Mouse (Mus musculus) frontal cortex, postnatal 36 days (tissue): Measurements from ENCODE around the gene Clec18a.
"Not testable (repeated sequence)": the region's sequence is repeated elsewhere in the genome, so short reads cannot be mapped to it uniquely, and the experiment has no call there.

ENCODE experiments used
- DNase-seq, 2 experiments: peaks; one replicate each; pipeline ENCODE4 v3.0.0; 2022; ENCODE audit warnings: low spot score in 2 of 2

Clec18a gene

DNA sequence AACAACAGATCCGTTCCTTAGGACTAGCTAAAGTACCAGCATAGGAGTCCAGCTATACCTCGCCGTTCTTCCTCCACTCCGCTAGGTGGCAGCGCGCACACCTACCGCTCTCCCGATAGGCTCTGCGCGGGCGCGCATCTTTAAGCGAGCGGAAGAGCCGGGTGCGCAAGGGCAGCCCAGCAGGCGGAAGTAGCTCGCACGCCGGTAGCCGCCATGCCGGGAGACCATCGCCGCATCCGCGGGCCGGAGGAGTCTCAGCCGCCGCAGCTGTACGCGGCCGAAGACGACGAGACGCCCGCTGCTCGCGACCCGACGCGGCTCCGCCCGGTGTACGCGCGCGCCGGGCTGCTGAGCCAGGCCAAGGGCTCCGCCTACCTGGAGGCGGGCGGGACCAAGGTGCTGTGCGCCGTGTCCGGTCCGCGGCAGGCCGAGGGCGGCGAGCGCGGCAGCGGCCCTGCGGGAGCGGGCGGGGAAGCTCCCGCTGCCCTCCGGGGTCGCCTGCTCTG lies 36.0 kb downstream of the Clec18a start, which contains the start of gene Exosc6:
Gene Exosc6 (plus strand): TSS at position 182 of the 506 bp plus-strand sequence.
- peak; percentile 90 to 94 for DNase-seq

DNA sequence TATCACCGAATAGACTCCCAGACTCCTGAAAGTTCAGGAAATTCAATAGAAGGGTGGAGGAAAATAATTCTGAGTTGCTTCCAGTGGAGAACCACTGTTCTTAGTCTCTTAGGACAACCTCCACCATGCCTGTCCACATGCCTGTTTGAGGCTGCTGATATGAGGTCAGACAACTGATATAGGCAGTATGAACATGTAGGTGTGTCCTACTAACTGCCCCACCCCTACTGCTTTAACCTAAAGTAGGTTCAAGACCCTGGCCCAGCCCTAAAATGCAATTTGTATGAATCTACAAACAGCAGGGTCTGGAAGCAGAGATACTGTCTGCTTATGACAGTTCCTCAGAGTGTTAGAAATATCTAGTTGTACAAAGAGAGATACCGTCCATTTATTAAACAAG lies 36.6 kb downstream of the Clec18a start:
- no peak for DNase-seq

DNA sequence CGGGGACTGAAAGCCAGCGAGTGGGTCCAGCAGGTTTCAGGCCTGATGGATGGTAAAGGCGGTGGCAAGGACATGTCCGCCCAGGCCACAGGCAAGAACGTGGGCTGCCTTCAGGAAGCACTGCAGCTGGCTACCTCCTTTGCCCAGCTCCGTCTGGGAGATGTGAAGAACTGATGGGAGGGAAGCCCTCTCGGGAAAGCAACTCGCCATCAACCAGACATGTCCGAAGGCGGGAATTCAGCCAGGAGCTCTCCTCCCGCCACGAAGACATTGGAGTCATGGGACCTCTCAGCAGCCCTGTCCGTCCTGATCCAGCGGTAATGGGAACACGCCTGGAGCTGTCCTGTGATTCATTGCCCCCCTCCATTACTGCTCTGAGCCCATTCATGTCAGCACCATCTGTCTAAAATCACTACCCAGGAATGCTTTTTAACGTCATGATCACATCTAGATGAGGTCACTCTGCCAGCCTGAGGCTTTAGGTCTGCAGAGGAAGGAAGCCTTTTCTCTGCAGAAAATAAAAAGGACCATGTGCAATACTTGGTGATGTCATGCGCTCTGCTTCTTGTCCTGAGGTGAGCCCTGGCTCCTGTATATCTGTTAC lies 37.1 kb downstream of the Clec18a start:
- no peak for DNase-seq

DNA sequence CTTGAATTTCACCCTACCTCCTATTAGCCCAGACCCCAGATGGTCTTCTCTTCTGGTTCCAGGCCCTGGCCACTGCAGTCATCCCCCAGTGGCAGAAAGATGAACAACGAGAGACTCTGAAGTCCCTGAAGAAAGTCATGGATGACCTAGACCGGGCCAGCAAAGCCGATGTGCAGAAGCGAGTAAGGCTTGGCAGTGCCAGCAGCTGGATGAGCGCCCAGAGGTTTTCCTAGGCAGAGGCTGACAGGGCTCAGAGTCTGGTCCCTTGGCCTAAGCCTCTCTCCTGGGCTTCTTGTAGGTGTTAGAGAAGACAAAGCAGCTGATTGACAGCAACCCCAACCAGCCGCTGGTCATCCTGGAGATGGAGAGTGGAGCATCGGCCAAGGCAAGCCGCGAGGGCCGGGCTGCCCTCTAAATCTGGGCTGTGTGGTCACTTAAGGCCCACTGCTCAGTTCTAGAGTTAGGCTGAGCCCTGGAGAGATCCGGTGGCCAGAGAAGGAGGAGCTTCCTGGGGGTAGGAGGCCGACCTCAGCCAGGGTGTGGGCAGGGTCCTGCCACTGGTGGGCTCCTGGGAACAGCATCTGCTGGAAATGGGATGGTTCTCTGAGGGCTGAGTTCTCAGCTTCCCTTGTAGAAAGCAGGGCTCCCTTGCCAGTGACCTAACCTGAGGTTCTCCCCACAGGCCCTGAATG lies 38.3 kb downstream of the Clec18a start:
- no peak for DNase-seq

DNA sequence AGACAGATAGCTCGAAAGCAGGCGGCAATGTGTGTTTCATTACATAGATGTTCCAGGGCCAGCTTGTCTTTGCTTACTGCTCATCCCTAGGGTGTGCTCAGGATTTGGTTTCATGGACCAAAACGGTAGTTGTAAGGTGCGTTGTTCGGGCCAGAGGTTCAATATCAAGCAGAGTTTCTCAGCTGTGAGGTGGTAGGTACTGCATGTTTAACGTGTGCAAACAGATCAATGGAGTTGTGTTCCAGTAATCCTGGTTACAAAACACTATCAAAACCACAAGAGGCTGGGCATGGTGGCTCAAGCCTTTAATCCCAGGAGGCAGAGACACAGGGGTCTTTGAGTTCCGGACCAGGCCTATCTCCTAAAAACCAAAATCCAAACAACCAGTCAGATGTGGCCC lies 43.1 kb downstream of the Clec18a start:
- DNase-seq, result no peak

DNA sequence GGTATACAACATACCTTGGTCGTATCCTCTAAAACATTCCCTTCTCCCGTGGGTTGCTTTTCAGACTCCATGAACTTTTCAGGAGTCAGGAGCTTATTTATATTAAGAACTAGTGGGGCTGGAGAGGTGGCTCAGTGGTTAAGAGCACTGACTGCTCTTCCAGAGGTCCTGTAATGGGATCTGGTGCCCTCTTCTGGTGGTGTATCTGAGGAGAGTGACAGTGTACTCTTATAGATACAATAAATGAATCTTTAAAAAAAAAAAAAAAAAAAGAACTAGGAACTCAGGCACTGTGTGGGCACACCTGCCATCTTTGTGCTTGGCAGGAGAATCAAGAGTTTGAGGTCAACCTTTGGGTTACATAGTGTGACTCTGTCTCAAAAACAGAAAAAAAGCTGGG lies 43.5 kb downstream of the Clec18a start:
- no peak for DNase-seq

DNA sequence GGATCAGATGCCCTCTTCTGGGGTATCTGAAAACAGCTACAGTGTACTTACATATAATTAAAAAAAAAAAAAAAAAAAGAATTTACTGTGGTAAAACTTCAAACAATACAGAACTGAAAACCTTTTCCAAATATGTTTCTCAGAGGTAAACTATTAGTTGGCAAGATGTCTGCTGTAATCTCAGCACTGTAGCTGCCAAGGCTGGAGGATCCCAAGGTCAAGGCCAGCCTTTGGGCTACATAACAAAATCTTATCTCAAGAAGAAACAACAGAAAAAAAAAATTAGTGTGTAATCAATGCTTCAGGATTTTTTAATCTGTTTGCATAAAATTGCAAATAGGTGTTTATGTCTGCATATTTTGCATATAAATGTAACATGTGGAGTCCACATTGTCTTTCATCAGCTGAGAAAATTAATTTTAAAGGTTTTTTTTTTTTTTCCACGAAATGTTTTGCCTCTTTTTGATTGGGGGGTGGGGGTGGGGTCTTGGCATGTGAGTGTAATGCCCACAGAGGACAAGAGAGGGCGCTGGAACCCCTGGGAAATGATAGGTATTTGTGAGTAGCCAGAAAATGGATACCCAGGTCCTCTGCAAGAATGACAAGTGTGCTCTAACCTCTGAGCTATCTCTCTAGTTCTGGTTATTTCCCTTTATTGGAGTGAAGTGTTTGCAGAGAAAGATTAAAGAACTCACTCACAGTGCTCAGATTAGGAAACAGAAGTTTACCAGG lies 48.1 kb downstream of the Clec18a start:
- no peak for DNase-seq

DNA sequence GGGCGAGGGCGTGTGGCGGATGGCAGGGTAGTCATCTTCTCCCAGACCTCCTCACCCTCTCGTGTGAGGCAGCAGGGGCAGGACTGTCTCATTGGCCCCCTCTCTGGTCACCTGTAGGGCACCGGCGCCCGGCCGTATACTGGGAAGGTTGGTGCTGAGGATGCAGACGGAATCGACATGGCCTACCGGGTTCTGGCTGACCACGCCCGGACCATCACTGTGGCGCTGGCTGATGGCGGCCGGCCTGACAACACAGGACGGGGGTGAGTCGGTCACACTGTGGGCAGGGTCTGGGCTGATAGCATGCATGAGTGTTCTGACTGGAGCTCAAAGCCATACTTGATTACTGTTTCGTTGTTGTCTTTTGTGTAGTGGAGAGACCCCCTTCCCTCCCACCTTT lies 49.7 kb downstream of the Clec18a start:
- no peak for DNase-seq

DNA sequence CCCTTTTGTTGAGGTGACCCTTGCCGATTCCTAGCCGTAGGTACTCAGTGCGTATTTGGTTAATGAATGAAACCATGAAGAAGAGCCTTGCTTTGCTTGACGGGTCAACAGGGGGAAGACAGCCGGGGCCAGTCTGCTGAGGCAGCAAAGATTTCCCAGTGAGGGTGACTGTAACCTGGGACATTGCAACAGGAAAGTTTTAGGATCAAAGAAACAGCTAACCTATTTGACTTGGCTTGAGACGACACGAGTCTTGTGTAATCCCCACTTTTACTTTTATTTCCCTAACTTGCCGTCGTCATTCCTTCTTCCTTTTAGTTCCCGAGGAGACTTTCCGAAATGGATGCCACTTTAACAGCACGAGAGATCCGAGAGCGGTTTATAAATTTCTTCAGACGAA lies 55.6 kb downstream of the Clec18a start:
- DNase-seq, result no peak

DNA sequence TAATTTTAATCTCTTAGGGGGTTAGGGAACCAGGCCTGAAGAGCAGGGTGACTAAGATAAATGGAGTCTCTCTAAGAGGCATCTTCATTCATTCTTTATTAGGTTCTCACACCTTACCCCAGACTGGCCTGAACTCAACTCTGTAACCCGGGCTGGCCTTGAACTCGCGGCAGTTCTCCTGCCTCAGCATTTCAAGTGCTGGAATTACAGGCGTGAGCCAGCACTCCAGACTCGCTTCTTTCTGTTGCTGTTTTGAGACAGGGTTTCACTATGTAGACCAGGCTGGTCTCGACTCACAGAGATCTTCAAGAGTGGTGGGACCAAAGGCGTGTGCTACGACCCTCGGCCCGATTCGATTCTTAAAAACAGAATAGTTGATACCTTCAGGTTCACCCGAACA lies 58.0 kb downstream of the Clec18a start:
- no peak for DNase-seq

DNA sequence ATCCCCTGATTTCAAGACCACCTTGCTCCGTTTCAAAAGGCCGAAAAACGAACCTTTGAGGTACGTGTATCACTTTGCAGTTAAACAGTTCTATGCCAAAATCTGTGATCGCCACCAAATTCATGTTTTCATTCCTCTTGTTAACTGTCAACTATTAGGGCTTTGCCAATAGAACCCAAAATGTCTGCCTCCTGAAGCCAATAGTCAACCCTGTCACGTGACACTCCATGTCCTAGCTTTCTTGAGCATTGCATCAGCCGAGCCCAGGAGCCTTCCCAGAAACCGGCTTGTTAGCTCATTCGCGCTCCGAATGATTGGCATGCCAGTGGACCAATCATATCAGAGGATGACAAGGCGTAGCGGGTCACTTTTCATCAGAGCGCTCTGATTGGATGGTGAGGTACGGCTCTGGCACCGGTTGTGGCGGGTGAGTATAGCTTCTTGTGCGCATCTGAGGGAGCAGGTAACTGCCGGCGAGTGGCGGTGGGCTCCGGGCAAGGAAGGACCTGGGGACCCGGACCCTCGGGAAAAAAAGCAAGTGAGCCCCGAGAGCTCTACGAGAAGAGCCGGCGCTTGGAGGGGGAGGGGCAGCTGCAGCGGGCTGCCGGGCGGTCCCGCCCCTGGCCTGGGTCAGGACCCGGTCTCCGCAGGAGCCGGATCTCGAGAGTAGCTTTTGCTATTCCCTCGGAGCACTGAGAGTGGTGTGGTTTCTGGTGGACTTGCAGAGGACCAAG lies 58.6 kb downstream of the Clec18a start:
- peak; percentile 97 to 100 for DNase-seq

DNA sequence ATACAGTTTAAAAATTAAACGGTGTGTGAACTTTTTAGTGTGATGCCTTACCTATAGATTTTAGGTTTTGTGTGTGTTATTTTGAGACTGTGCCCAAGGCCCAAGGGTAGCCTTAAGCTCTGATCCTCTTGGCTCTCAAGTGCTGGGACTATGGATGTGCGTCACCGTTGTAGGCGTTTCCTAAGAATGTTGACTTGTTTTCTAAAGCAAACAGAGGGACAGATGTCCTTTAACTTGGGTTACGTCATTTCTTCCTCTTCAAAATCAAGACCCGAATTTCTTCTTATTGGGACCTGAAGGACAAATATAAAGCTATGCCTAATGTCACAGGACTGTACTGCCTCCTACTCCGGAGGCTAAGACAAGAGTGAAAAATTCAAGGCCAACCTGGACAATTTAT lies 59.3 kb downstream of the Clec18a start, which contains the start of gene Aars:
Gene Aars (plus strand): TSS at position 229 of the 400 bp plus-strand sequence.
- DNase-seq, result no peak

DNA sequence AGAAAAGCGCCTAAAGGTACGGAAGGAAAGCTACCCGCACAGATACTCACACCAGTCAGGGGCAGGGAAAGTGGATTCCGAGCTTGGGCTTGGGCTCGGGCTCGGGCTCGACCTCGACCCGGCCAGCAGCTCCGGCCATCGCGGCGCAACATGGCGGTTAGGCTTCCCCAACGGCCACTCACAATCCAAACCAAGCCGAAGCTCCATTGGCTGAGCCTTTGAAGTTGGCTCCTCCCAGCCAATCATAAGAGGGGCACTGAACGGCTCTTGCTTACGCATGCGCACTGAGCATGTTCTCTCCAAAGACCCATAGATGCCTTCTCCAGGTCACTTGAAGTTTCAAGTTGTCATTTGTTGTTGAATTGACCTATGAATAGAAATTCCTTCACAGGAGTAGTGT lies 60.7 kb downstream of the Clec18a start, which contains the start of gene Ddx19b:
Gene Ddx19b (minus strand): TSS at position 180 of the 400 bp plus-strand sequence.
- DNase-seq, result no peak

DNA sequence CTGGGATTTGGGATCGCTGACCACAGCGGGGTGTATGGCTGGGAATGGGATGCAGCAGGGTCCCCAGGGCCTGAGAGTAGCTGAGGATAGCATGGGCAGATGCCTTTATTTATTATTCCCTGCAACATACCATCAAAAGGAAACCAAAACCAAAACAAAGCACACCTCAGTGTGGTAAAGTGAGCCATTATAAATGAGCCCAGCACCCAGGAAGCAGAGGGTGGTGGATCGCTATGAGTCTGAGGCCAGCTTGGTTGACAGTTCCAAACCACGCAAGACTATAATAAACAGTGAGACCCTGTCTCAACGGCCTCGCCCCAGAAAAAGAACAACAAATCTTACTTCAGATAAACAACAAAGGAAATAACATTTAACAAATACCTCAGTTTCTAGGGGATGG lies 62.2 kb downstream of the Clec18a start:
- no peak for DNase-seq

DNA sequence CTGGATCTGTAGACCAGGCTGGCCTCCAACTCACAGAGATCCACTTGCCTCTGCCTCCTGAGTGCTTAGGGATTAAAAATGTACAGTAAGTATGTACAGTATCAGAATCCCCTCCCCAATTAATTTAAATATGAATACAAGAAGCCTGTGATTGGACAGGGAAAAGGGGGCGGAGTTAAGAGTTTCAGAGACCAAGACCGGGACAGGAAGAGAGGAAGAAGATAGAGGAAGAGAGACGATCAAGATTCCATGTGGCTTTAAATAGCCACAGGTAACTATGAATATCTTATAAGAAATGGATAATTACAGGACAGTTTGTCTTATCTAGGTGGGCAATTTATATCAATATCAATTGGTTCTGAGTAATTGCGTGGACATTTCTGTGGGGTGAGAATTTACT lies 62.6 kb downstream of the Clec18a start:
- no peak for DNase-seq

DNA sequence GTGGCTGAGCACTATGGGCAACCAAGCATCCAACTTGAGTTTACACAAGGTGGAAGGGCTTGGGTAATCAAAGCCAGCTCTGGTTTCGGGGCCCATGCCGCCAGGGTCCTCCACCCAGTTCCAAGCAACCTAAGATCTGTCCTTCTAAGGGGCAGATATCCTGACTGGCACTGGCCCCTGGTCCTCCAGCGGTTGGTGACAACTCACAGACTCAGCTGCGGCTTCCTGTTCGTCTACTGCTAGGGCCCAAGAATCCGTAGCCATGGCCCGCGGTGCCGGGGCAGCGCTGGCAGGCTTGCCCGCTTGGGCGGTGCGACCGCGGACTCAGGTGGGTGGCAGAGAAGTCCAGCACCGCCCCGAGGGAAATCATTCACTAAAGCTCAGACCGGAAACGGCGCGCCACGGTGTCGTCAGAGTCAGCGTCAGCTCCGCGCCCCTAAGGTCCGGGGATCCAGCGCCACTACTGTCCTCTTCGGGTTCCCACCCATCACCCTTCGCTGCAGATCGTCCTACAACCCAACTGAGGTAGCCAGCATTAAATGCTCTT lies 64.8 kb downstream of the Clec18a start:
- peak; percentile 91 to 94 for DNase-seq

DNA sequence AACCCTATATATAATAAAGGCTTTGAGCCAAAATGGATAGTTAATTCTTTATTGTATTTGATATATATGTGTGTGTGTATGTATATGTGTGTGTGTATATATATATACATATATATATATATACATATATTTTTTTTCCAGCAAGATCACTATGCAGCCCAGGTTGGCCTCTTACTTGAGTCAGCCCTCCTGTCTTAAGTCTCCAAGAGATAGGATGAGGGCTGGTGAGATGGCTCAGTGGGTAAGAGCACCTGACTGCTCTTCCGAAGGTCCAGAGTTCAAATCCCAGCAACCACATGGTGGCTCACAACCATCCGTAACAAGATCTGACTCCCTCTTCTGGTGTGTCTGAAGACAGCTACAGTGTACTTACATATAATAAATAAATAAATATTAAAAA lies 65.6 kb downstream of the Clec18a start:
- DNase-seq, result not testable (repeated sequence)

DNA sequence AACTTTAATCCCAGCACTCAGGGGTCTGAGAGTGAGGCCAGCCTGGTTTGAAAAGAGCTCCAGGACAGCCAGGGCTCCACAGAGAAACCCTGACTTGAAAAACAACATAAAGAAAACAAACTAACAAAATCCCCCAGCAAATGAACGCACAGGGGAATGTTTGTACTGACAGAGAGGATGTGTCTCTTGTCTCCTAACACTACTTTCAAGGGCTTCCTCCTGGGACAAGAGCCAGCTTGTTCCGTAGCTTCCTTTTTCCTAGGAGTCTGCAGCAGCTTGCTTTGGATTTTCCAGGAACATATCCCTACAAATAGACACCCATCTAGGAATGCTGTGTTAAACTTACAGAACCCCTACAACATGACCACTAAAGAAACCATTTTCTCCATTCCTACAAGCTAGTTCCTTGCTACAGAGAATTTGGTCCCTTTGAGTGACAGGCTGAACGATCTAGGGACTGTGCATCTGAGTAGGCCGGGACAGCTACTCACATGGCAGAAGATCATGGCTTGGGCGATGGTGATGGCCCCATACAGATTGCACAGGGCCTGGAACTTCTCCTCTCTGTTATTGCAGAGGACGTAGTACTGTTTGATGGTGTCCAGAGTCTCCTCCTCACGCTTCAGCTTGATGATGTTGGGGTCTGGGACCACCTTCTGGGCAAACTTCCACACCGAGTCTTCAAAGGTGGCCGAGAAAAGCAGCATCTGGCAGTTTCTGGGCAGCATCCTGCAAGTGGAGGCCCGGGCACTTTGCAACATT lies 81.8 kb downstream of the Clec18a start:
- not testable (repeated sequence) for DNase-seq
